Mouse (Mus musculus): ENCODE results near the gene Serinc4. TPM values are rescaled to one million over a fixed set of nuclear protein-coding genes. Genes with fewer than 3 reads are reported as not detected.
"Not testable (repeated sequence)": the region's sequence is repeated elsewhere in the genome, so short reads cannot be mapped to it uniquely, and the experiment has no call there.

Gene Serinc4
- polyA plus RNA-seq, 1 experiment from 2014 or later, result 0.11 TPM

GRCm38 (mm10) chr2:121473301-121474179 is 17.0 kb upstream of the Serinc4 start, which contains the start of gene Mfap1b:
Gene Mfap1b, minus strand, starts transcription at chr2:121474067.
- not testable (repeated sequence) for H3K4me1 ChIP-seq (ENCODE audit: control insufficient read depth, insufficient read depth, low read length); H3K9me3 ChIP-seq (replicated peaks; ENCODE audit: control insufficient read depth, low read length); H3K36me3 ChIP-seq (ENCODE audit: control insufficient read depth, insufficient read depth); H3K27me3 ChIP-seq (ENCODE audit: control insufficient read depth, insufficient read depth, low read length)
- 4% methylated on average over 38 of the region's 41 CpGs for WGBS
- Histone ChIP-seq H3K4me2 (ENCODE audit: low read depth, low read length) (peak within 1 kb of the TSS; percentile 75), H3K9ac (ENCODE audit: low read length) (peak within 1 kb of the TSS; percentile 83), H3K27ac (ENCODE audit: low read length) (peak within 1 kb of the TSS; percentile 61), H3K4me3 (ENCODE audit: low read length) (peak within 1 kb of the TSS; percentile 78)
- peak; percentile 92 for ATAC-seq (replicated peaks; ENCODE audit: extremely low read depth, insufficient read depth, low FRiP score)

- H3K9me3 ChIP-seq (replicated peaks; ENCODE audit: control insufficient read depth, low read length); H3K27ac ChIP-seq (ENCODE audit: low read length); ATAC-seq (replicated peaks; ENCODE audit: extremely low read depth, insufficient read depth, low FRiP score); H3K9ac ChIP-seq (ENCODE audit: low read length); H3K4me3 ChIP-seq (ENCODE audit: low read length); H3K4me2 ChIP-seq (ENCODE audit: low read depth, low read length); H3K27me3 ChIP-seq (ENCODE audit: control insufficient read depth, insufficient read depth, low read length); H3K4me1 ChIP-seq (ENCODE audit: control insufficient read depth, insufficient read depth, low read length); H3K36me3 ChIP-seq (ENCODE audit: control insufficient read depth, insufficient read depth): not testable (repeated sequence)
- WGBS, result 93% methylated on average over 3 of the region's 3 CpGs
Observed at GRCm38 (mm10) chr2:121472783-121473182, 16.2 kb upstream of the Serinc4 start.

DNA sequence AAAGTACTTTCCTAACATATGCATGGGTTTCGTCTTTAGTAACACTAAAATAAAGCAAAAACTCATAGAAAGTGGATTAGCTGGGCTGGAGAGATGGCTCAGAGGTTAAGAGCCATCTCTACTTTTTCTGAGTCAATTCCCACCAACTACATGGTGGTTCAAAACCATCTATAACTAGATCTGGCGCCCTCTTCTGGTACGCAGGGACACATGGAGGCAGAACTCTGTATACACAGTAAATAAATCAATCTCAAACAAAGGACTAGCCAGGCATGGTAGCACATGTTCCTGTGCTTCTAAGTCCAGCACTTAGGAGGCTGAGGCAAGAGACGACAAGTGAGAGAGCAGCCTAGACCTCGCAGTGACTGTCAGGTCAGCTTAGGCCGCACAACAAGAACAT is 12.4 kb upstream of the Serinc4 start:
- H3K27ac ChIP-seq (ENCODE audit: low read length), result not testable (repeated sequence)
- WGBS, result 100% methylated on average over 1 of the region's 6 CpGs

GRCm38 (mm10) chr2:121460071-121460470 is 3.5 kb upstream of the Serinc4 start:
- no peak overlapping the region for H3K27ac ChIP-seq (ENCODE audit: low read length)
- H3K27me3 ChIP-seq (ENCODE audit: control insufficient read depth, insufficient read depth, low read length), result no peaks in the 10 kb centered on the region
- H3K36me3 ChIP-seq (ENCODE audit: control insufficient read depth, insufficient read depth), result no peaks in the 10 kb centered on the region
- H3K9me3 ChIP-seq (replicated peaks; ENCODE audit: control insufficient read depth, low read length), result no peaks in the 10 kb centered on the region
- no peak overlapping the region for H3K4me3 ChIP-seq (ENCODE audit: low read length)
- ATAC-seq (replicated peaks; ENCODE audit: extremely low read depth, insufficient read depth, low FRiP score), result no peak
- H3K4me1 ChIP-seq (ENCODE audit: control insufficient read depth, insufficient read depth, low read length), result peaks cover 10% of the 10 kb centered on the region
- no peak overlapping the region for H3K4me2 ChIP-seq (ENCODE audit: low read depth, low read length)
- H3K9ac ChIP-seq (ENCODE audit: low read length), result no peak overlapping the region
- WGBS, result 68% methylated on average over 2 of the region's 2 CpGs

More for the DNA sequence above, 12.4 kb upstream of the Serinc4 start:
- H3K9me3 ChIP-seq (replicated peaks; ENCODE audit: control insufficient read depth, low read length); H3K4me1 ChIP-seq (ENCODE audit: control insufficient read depth, insufficient read depth, low read length); H3K36me3 ChIP-seq (ENCODE audit: control insufficient read depth, insufficient read depth); H3K27me3 ChIP-seq (ENCODE audit: control insufficient read depth, insufficient read depth, low read length); H3K9ac ChIP-seq (ENCODE audit: low read length); H3K4me3 ChIP-seq (ENCODE audit: low read length); ATAC-seq (replicated peaks; ENCODE audit: extremely low read depth, insufficient read depth, low FRiP score); H3K4me2 ChIP-seq (ENCODE audit: low read depth, low read length): not testable (repeated sequence)

DNA sequence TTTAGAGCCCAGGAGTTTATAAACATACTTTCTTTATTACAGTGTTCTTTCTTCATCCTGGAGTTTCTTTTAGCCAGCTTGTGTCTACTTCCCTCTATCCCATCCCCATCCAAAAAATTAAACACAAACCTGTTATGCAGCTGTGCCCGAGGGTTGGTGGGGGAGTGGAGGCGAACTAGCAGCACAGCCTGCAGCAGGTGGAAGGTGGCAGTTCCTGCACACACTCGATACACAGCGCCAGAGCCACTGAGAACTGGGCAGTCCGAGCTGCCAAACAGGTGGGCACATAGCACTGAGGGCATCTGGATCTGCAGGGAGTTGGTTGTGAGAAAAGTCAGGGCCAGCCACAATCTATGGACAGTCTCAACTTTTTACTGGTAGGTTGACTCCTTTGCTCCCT is 1.0 kb downstream of the Serinc4 start:
- ATAC-seq (replicated peaks; ENCODE audit: extremely low read depth, insufficient read depth, low FRiP score), result no peak
- no peak overlapping the region for H3K9ac ChIP-seq (ENCODE audit: low read length)
- no peaks in the 10 kb centered on the region for H3K9me3 ChIP-seq (replicated peaks; ENCODE audit: control insufficient read depth, low read length)
- no peaks in the 10 kb centered on the region for H3K27me3 ChIP-seq (ENCODE audit: control insufficient read depth, insufficient read depth, low read length)
- no peak overlapping the region for H3K27ac ChIP-seq (ENCODE audit: low read length)
- no peak overlapping the region for H3K4me2 ChIP-seq (ENCODE audit: low read depth, low read length)
- peaks cover 35% of the 10 kb centered on the region for H3K4me1 ChIP-seq (ENCODE audit: control insufficient read depth, insufficient read depth, low read length)
- H3K36me3 ChIP-seq (ENCODE audit: control insufficient read depth, insufficient read depth), result peaks cover 12% of the 10 kb centered on the region
- no peak overlapping the region for H3K4me3 ChIP-seq (ENCODE audit: low read length)
- WGBS, result 76% methylated on average over 5 of the region's 5 CpGs

DNA sequence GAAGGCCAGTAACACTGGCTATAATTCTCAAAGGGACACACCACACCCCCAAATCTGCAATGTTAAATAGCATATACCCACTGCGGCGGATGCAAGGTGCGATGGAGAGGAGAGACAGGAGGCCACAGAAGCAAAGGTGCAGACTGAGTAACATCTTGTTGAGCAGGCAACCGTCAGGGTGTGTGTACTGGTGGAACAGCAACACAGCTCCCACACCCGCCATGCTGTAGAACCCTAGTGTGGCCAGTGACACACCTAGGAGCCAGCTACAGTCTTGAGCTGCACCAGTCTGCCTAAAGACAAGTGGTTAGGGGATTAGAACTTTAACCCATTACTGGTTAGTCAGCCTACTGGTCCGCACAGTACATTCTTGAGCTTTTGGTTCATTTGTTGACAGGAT is 2.7 kb downstream of the Serinc4 start:
- WGBS, result 88% methylated on average over 6 of the region's 6 CpGs
- H3K4me1 ChIP-seq (ENCODE audit: control insufficient read depth, insufficient read depth, low read length), result peaks cover 38% of the 10 kb centered on the region
- H3K36me3 ChIP-seq (ENCODE audit: control insufficient read depth, insufficient read depth), result peaks cover 12% of the 10 kb centered on the region
- no peak overlapping the region for H3K4me2 ChIP-seq (ENCODE audit: low read depth, low read length)
- H3K27me3 ChIP-seq (ENCODE audit: control insufficient read depth, insufficient read depth, low read length), result no peaks in the 10 kb centered on the region
- ATAC-seq (replicated peaks; ENCODE audit: extremely low read depth, insufficient read depth, low FRiP score), result no peak
- no peaks in the 10 kb centered on the region for H3K9me3 ChIP-seq (replicated peaks; ENCODE audit: control insufficient read depth, low read length)
- H3K4me3 ChIP-seq (ENCODE audit: low read length), result no peak overlapping the region
- H3K9ac ChIP-seq (ENCODE audit: low read length), result no peak overlapping the region
- peak overlapping the region; percentile 50; the same call in 1 of the 2 replicates for H3K27ac ChIP-seq (ENCODE audit: low read length)

- 0 out of 2 replicates have a peak within 1 kb of the TSS, but pooled peaks have one; percentile 6 for H3K4me2 ChIP-seq (ENCODE audit: low read depth, low read length)
- H3K9me3 ChIP-seq (replicated peaks; ENCODE audit: control insufficient read depth, low read length), result no peaks in the 10 kb centered on the region
- WGBS, result 34% methylated on average over 4 of the region's 4 CpGs
- no peak within 1 kb of the TSS for H3K4me3 ChIP-seq (ENCODE audit: low read length)
- peaks cover 12% of the 10 kb centered on the region for H3K36me3 ChIP-seq (ENCODE audit: control insufficient read depth, insufficient read depth)
- peak within 1 kb of the TSS; percentile 50 for H3K27ac ChIP-seq (ENCODE audit: low read length)
- ATAC-seq (replicated peaks; ENCODE audit: extremely low read depth, insufficient read depth, low FRiP score), result no peak
- peaks cover 38% of the 10 kb centered on the region for H3K4me1 ChIP-seq (ENCODE audit: control insufficient read depth, insufficient read depth, low read length)
- no peaks in the 10 kb centered on the region for H3K27me3 ChIP-seq (ENCODE audit: control insufficient read depth, insufficient read depth, low read length)
- no peak within 1 kb of the TSS for H3K9ac ChIP-seq (ENCODE audit: low read length)
Observed at GRCm38 (mm10) chr2:121452990-121453389, 3.6 kb downstream of the Serinc4 start, which contains the start of gene Hypk. Gene Hypk, plus strand, starts transcription at chr2:121453290.

GRCm38 (mm10) chr2:121452361-121452760 is 4.2 kb downstream of the Serinc4 start:
- Histone ChIP-seq H3K4me2 (ENCODE audit: low read depth, low read length) (no peak overlapping the region), H3K9ac (ENCODE audit: low read length) (no peak overlapping the region), H3K27me3 (ENCODE audit: control insufficient read depth, insufficient read depth, low read length) (no peaks in the 10 kb centered on the region), H3K4me3 (ENCODE audit: low read length) (no peak overlapping the region), H3K27ac (ENCODE audit: low read length) (peak overlapping the region; percentile 50; the same call in 1 of the 2 replicates), H3K4me1 (ENCODE audit: control insufficient read depth, insufficient read depth, low read length) (peaks cover 36% of the 10 kb centered on the region), H3K36me3 (ENCODE audit: control insufficient read depth, insufficient read depth) (peaks cover 12% of the 10 kb centered on the region), H3K9me3 (replicated peaks; ENCODE audit: control insufficient read depth, low read length) (no peaks in the 10 kb centered on the region)
- no peak for ATAC-seq (replicated peaks; ENCODE audit: extremely low read depth, insufficient read depth, low FRiP score)
- 48% methylated on average over 4 of the region's 4 CpGs for WGBS

DNA sequence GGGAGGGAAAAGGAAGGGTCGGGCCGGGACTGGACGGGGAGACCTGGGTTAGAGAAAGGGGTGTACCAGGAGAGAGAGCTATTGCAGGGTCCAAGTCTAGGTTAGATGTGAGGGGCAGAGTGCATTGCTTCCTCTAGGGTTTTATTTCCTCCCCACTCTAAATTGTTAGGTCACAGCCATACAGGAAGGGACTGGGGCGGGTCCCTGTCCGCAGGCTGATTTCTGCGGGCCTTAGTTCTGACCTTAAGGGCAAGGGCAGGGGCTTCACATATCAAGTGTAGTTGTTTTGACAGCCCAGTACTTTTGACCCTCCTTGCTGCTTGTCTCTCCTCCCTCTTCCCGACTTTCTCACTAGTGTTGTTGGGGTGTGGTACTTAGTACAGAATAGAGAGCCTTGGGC is 6.5 kb downstream of the Serinc4 start:
- peaks cover 31% of the 10 kb centered on the region for H3K4me1 ChIP-seq (ENCODE audit: control insufficient read depth, insufficient read depth, low read length)
- H3K27me3 ChIP-seq (ENCODE audit: control insufficient read depth, insufficient read depth, low read length), result no peaks in the 10 kb centered on the region
- ATAC-seq (replicated peaks; ENCODE audit: extremely low read depth, insufficient read depth, low FRiP score), result no peak
- H3K27ac ChIP-seq (ENCODE audit: low read length), result peak overlapping the region; percentile 97
- peak overlapping the region; percentile 99 for H3K9ac ChIP-seq (ENCODE audit: low read length)
- peaks cover 12% of the 10 kb centered on the region for H3K36me3 ChIP-seq (ENCODE audit: control insufficient read depth, insufficient read depth)
- peak overlapping the region; percentile 93 for H3K4me2 ChIP-seq (ENCODE audit: low read depth, low read length)
- no peaks in the 10 kb centered on the region for H3K9me3 ChIP-seq (replicated peaks; ENCODE audit: control insufficient read depth, low read length)
- WGBS, result 0% methylated on average over 7 of the region's 7 CpGs
- H3K4me3 ChIP-seq (ENCODE audit: low read length), result peak overlapping the region; percentile 97

Data from heart, embryonic 16.5 days (tissue).